Mouse (Mus musculus): ENCODE data around the gene Epha1. TPM values are rescaled to one million over a fixed set of nuclear protein-coding genes. Genes with fewer than 3 reads are reported as not detected.

Gene Epha1
- 1.9 and 2.9 TPM in 2 replicates for polyA plus RNA-seq (2015; fragmentation: Nextera tagmentation; extraction: Ambion mirVana)

DNA sequence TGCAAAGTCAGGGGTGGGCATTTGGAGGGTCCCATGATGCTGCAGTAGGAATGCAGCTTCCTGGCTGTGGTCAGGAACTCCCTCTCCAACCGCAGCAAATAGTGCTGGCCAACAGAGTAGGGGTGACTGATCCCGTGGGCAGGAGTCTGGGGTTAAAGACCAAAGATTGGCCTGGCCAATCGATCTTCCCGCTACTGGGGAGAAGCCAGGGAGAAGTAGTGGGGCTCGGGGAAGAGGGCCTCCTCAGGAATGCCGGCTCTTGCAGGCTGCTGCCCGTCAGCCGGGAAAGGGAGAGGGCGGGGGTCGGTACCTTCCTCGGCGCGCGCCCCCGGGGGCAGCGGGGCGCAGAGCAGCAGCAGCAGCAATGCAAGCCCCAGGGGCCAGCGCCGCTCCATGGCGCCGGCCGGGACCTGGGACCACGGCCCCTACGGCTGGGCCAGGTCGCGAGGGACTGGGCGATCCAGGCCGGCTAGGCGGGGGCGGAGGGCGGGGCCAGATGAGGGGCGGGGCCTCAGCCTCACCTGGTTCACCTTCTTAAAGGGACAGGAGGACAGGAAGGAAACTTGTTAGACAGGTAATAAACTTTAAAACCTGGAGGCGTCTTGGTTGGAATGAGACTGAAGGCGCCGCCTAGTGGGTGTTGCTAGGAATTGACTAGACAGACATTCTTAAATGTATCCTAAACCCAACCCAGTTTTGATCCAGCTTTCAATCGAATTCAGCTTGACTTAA is at the start of gene Epha1:
Epha1 (minus strand) TSS at position 453 of the 732 bp plus-strand sequence.
- peaks cover 43% of the 10 kb centered on the region for H3K4me1 ChIP-seq (ENCODE audit: control insufficient read depth, insufficient read depth, low read length)
- no peaks in the 10 kb centered on the region for H3K36me3 ChIP-seq (ENCODE audit: control insufficient read depth, insufficient read depth)
- no peaks in the 10 kb centered on the region for H3K27me3 ChIP-seq (ENCODE audit: control insufficient read depth, insufficient read depth, low read length)
- H3K4me3 ChIP-seq (ENCODE audit: low read length) = peak within 1 kb of the TSS; percentile 66
- H3K27ac ChIP-seq (ENCODE audit: low read length) = peak within 1 kb of the TSS; percentile 58
- H3K9me3 ChIP-seq (replicated peaks; ENCODE audit: control insufficient read depth, low read length) = no peaks in the 10 kb centered on the region
- peak within 1 kb of the TSS; percentile 96 for H3K4me2 ChIP-seq (ENCODE audit: low read depth, low read length)
- H3K9ac ChIP-seq (ENCODE audit: low read length) = peak within 1 kb of the TSS; percentile 76
- WGBS = 1% methylated on average over 36 of the region's 36 CpGs
- ATAC-seq (replicated peaks; ENCODE audit: extremely low read depth, insufficient read depth, low FRiP score) = peak; percentile 24; the same call in 1 of the 2 replicates

DNA sequence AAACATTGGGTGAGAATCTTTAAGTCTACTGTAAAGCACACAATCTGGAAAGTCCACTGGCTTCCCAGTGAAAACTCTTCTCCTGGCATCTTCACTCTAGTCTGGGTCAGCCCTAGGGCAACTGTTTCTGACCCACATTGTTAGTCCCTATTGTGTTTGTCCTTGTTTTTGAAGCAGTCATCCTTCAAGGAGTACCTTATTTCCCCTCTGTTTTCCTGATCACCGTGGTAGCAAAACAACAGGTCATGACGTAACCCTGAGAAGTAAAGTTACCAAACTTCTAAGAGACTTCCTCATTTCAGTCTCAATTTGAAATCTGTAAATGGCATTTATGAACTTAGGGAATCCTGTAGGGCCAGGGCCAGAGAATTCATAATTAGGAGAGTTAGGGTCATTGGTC is 48.4 kb upstream of the Epha1 start:
- Histone ChIP-seq H3K9ac (ENCODE audit: low read length) (no peak overlapping the region), H3K36me3 (ENCODE audit: control insufficient read depth, insufficient read depth) (no peaks in the 10 kb centered on the region), H3K4me2 (ENCODE audit: low read depth, low read length) (no peak overlapping the region), H3K4me3 (ENCODE audit: low read length) (no peak overlapping the region), H3K4me1 (ENCODE audit: control insufficient read depth, insufficient read depth, low read length) (no peaks in the 10 kb centered on the region), H3K27me3 (ENCODE audit: control insufficient read depth, insufficient read depth, low read length) (no peaks in the 10 kb centered on the region), H3K27ac (ENCODE audit: low read length) (no peak overlapping the region), H3K9me3 (replicated peaks; ENCODE audit: control insufficient read depth, low read length) (no peaks in the 10 kb centered on the region)
- WGBS = 77% methylated on average over 2 of the region's 2 CpGs
- ATAC-seq (replicated peaks; ENCODE audit: extremely low read depth, insufficient read depth, low FRiP score) = no peak

DNA sequence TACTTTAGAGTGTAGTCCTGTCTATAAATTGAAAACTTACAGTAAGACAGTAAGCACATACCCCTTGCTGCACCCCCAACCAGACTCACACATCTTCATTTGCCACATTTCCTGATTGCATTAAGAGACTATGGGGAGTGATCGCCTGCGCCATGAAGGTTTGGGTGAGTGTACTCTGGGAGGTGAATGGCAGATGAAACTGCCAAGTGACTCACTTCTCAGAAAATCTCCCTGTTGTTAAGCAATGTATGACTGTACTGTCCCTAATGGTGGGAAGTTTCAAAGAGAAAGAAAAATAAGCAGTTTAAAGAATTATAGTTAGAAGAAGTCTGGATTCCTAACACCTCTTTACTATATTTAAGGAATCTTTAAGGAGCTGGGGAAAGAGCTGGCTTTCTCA is 46.4 kb upstream of the Epha1 start:
- Histone ChIP-seq H3K4me2 (ENCODE audit: low read depth, low read length) (no peak overlapping the region), H3K9me3 (replicated peaks; ENCODE audit: control insufficient read depth, low read length) (no peaks in the 10 kb centered on the region), H3K27me3 (ENCODE audit: control insufficient read depth, insufficient read depth, low read length) (no peaks in the 10 kb centered on the region), H3K4me3 (ENCODE audit: low read length) (no peak overlapping the region), H3K36me3 (ENCODE audit: control insufficient read depth, insufficient read depth) (no peaks in the 10 kb centered on the region), H3K4me1 (ENCODE audit: control insufficient read depth, insufficient read depth, low read length) (no peaks in the 10 kb centered on the region), H3K27ac (ENCODE audit: low read length) (no peak overlapping the region), H3K9ac (ENCODE audit: low read length) (no peak overlapping the region)
- ATAC-seq (replicated peaks; ENCODE audit: extremely low read depth, insufficient read depth, low FRiP score) = no peak
- whole genome bisulfite sequencing = 91% methylated on average over 2 of the region's 2 CpGs

DNA sequence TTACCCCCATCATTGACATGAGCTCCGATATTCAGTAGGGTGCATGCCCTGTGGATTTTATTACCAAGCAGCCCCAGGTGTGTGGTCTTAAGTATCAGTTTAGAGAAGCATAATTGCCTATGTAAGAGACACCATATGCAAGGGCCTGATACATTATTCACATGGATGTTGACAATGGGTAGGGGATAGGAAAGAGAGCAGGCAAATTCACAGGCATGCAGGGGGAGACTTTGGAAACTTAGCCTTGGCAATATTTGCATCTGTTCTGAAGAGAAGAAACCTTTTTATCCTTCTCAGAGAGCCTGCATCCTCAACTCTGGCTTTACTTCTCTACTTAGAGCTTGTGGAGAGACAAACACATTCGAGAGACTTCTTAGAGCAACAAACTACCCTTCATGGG is 32.1 kb upstream of the Epha1 start, which contains the start of gene Tas2r135:
Tas2r135 (plus strand) TSS at position 301 of the 400 bp plus-strand sequence.
- H3K4me2 ChIP-seq (ENCODE audit: low read depth, low read length) = no peak within 1 kb of the TSS
- H3K27me3 ChIP-seq (ENCODE audit: control insufficient read depth, insufficient read depth, low read length) = no peaks in the 10 kb centered on the region
- 77% methylated on average over 2 of the region's 2 CpGs for WGBS
- H3K4me1 ChIP-seq (ENCODE audit: control insufficient read depth, insufficient read depth, low read length) = peaks cover 3% of the 10 kb centered on the region; the same call in 1 of the 2 replicates
- no peak within 1 kb of the TSS for H3K27ac ChIP-seq (ENCODE audit: low read length)
- no peaks in the 10 kb centered on the region for H3K36me3 ChIP-seq (ENCODE audit: control insufficient read depth, insufficient read depth)
- H3K4me3 ChIP-seq (ENCODE audit: low read length) = no peak within 1 kb of the TSS
- no peak for ATAC-seq (replicated peaks; ENCODE audit: extremely low read depth, insufficient read depth, low FRiP score)
- no peak within 1 kb of the TSS for H3K9ac ChIP-seq (ENCODE audit: low read length)
- no peaks in the 10 kb centered on the region for H3K9me3 ChIP-seq (replicated peaks; ENCODE audit: control insufficient read depth, low read length)

DNA sequence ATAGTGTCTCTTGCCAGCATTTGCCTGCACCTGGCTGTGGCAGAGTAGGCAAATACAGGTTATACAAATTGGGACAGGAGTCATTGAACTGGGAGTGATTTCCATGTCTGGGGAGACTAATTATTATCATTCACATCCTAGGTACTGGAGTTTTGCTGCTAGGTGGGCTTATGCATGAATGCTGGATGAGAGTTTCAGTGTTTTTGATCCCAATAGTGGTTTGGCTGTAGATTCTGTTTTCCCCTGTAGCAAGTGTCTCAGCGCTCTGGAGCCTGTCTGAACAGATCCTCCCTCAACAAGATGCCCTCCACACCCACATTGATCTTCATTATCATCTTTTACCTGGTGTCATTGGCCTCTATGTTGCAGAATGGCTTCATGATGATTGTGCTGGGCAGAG is 26.9 kb upstream of the Epha1 start, which contains the start of gene Tas2r143:
Tas2r143 (plus strand) TSS at position 301 of the 400 bp plus-strand sequence.
- Histone ChIP-seq H3K9me3 (replicated peaks; ENCODE audit: control insufficient read depth, low read length) (no peaks in the 10 kb centered on the region), H3K4me3 (ENCODE audit: low read length) (no peak within 1 kb of the TSS), H3K27me3 (ENCODE audit: control insufficient read depth, insufficient read depth, low read length) (no peaks in the 10 kb centered on the region), H3K36me3 (ENCODE audit: control insufficient read depth, insufficient read depth) (no peaks in the 10 kb centered on the region), H3K4me1 (ENCODE audit: control insufficient read depth, insufficient read depth, low read length) (peaks cover 8% of the 10 kb centered on the region), H3K27ac (ENCODE audit: low read length) (no peak within 1 kb of the TSS), H3K4me2 (ENCODE audit: low read depth, low read length) (no peak within 1 kb of the TSS), H3K9ac (ENCODE audit: low read length) (no peak within 1 kb of the TSS)
- WGBS = 76% methylated on average over 1 of the region's 1 CpGs
- ATAC-seq (replicated peaks; ENCODE audit: extremely low read depth, insufficient read depth, low FRiP score) = no peak

DNA sequence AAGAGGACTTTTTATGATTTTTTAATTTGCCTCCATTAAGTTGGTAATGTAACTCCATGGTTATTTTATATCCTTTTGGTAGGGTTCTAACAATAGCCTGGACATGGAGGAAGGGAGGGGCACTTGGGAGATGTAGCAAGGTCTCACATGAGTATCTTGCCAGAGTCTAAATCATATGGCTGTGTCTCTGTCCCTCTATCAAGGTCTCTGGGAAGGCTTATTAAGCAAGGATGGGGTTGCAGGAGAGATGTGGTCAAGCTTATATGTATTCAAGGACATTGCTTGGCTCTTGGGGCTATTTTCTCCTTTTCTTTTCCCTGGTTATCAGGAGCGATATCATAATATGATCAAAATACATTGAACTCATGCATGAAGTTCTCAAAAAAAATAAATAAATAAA is 25.9 kb upstream of the Epha1 start:
- Histone ChIP-seq H3K27me3 (ENCODE audit: control insufficient read depth, insufficient read depth, low read length) (no peaks in the 10 kb centered on the region), H3K4me3 (ENCODE audit: low read length) (no peak overlapping the region), H3K4me2 (ENCODE audit: low read depth, low read length) (no peak overlapping the region), H3K4me1 (ENCODE audit: control insufficient read depth, insufficient read depth, low read length) (peaks cover 8% of the 10 kb centered on the region), H3K36me3 (ENCODE audit: control insufficient read depth, insufficient read depth) (no peaks in the 10 kb centered on the region), H3K27ac (ENCODE audit: low read length) (no peak overlapping the region), H3K9me3 (replicated peaks; ENCODE audit: control insufficient read depth, low read length) (no peaks in the 10 kb centered on the region), H3K9ac (ENCODE audit: low read length) (no peak overlapping the region)
- no peak for ATAC-seq (replicated peaks; ENCODE audit: extremely low read depth, insufficient read depth, low FRiP score)
- 89% methylated on average over 1 of the region's 1 CpGs for WGBS

DNA sequence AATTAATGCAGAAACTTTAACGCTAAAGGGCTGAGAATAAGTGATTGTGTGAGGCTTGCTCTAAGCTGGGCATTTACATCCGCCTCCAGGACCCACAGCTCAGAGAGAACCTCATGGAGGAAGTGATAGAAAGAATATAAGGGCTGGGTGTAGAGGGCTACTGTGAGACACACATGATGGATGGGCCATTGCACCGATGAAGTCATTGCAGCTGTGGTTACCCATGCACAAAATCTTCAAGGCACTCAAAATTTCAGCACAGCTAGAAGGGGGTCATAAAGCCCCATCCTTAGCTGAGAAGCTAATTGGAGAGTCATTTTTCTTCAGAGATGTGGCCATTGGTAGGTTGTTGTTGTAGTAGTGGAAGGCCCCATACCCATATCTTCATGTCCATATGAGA is 25.2 kb upstream of the Epha1 start:
- H3K27ac ChIP-seq (ENCODE audit: low read length) = no peak overlapping the region
- peaks cover 8% of the 10 kb centered on the region for H3K4me1 ChIP-seq (ENCODE audit: control insufficient read depth, insufficient read depth, low read length)
- no peak overlapping the region for H3K4me2 ChIP-seq (ENCODE audit: low read depth, low read length)
- no peak overlapping the region for H3K4me3 ChIP-seq (ENCODE audit: low read length)
- no peaks in the 10 kb centered on the region for H3K27me3 ChIP-seq (ENCODE audit: control insufficient read depth, insufficient read depth, low read length)
- H3K9ac ChIP-seq (ENCODE audit: low read length) = no peak overlapping the region
- H3K9me3 ChIP-seq (replicated peaks; ENCODE audit: control insufficient read depth, low read length) = no peaks in the 10 kb centered on the region
- WGBS = 85% methylated on average over 3 of the region's 3 CpGs
- ATAC-seq (replicated peaks; ENCODE audit: extremely low read depth, insufficient read depth, low FRiP score) = no peak
- no peaks in the 10 kb centered on the region for H3K36me3 ChIP-seq (ENCODE audit: control insufficient read depth, insufficient read depth)

DNA sequence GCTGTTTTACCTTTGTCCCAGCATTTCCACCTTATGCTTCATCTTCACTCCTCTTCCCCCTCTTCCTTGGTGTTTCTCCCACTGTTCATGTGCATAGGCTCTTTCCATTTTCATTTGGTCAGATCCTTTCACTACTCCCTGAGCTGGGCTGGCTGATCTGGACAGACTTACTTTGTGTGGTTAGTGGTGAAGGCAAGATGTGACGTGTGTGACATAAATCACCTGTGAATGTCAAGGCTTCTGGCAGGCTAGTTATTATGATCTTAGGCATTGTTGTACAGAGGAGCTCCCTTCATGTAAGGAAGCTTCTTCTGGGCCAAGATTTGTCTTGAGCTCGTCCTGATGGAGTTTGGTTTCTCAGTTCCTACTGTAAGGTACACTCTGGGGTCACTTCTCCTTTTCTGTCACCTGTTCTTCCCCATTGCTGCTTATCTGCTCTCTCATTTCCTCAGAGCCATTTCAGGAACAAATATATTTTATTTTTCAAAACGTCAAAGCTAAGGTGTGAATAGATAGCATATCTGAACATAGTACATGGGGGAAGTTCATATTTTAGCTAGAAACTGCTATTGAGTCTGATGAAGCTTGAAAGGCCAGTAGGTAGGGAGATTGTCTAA is 24.1 kb upstream of the Epha1 start:
- Histone ChIP-seq H3K4me1 (ENCODE audit: control insufficient read depth, insufficient read depth, low read length) (peaks cover 10% of the 10 kb centered on the region), H3K9ac (ENCODE audit: low read length) (no peak overlapping the region), H3K36me3 (ENCODE audit: control insufficient read depth, insufficient read depth) (no peaks in the 10 kb centered on the region), H3K4me2 (ENCODE audit: low read depth, low read length) (no peak overlapping the region), H3K4me3 (ENCODE audit: low read length) (no peak overlapping the region), H3K9me3 (replicated peaks; ENCODE audit: control insufficient read depth, low read length) (no peaks in the 10 kb centered on the region), H3K27me3 (ENCODE audit: control insufficient read depth, insufficient read depth, low read length) (no peaks in the 10 kb centered on the region), H3K27ac (ENCODE audit: low read length) (no peak overlapping the region; the same call in 1 of the 2 replicates)
- WGBS = 57% methylated on average over 3 of the region's 3 CpGs
- ATAC-seq (replicated peaks; ENCODE audit: extremely low read depth, insufficient read depth, low FRiP score) = no peak
